Mouse (Mus musculus) MEL (cell line): Measurements from ENCODE around the gene Abhd8. TPM values are rescaled to one million over a fixed set of nuclear protein-coding genes. Genes with fewer than 3 reads are reported as not detected.

ENCODE experiments used
- DNase-seq: peaks from one replicate; pipeline ENCODE4 v3.0.0; 2011; ENCODE audit warnings: low read depth, low spot score
- H3K27ac ChIP-seq: 2 replicates; pipeline ENCODE4 v1.5.1; 2012; ENCODE audit warnings: low read depth, mild to moderate bottlenecking, control low read depth, low read length, moderate library complexity; ENCODE audit not compliant: control insufficient read depth
- H3K27me3 ChIP-seq, 2 experiments: fragments of 150-350 bp in 1 of 2; sonication (generic) in 1 of 2; 2 replicates each; pipeline ENCODE4 v1.6.1; 2012; ENCODE audit warnings: low read length in 2 of 2, mild to moderate bottlenecking in 2 of 2, improper control_type of control experiment in 1 of 2, moderate library complexity in 1 of 2; ENCODE audit not compliant: insufficient read depth in 2 of 2, control insufficient read depth in 1 of 2
- H3K36me3 ChIP-seq, 2 experiments: 2 replicates each; pipeline ENCODE4 v1.6.1; 2012 to 2014; ENCODE audit warnings: low read length in 2 of 2, improper control_type of control experiment in 1 of 2, inconsistent platforms in 1 of 2, mild to moderate bottlenecking in 1 of 2; ENCODE audit not compliant: insufficient read depth in 2 of 2, control insufficient read depth in 1 of 2
- H3K4me1 ChIP-seq, 2 experiments: fragments of 150-350 bp in 1 of 2; sonication (generic) in 1 of 2; 2 replicates each; pipeline ENCODE4 v1.6.1; 2012; ENCODE audit warnings: low read length in 2 of 2, improper control_type of control experiment in 1 of 2, mild to moderate bottlenecking in 1 of 2; ENCODE audit not compliant: insufficient read depth in 2 of 2, control insufficient read depth in 1 of 2
- H3K4me3 ChIP-seq, 2 experiments: fragments of 150-350 bp in 1 of 2; sonication (generic) in 1 of 2; 2 replicates each; pipeline ENCODE4 v1.5.1; 2012; ENCODE audit warnings: low read depth in 2 of 2, low read length in 2 of 2, mild to moderate bottlenecking in 2 of 2, moderate library complexity in 2 of 2, control low read depth in 1 of 2, improper control_type of control experiment in 1 of 2; ENCODE audit not compliant: control insufficient read depth in 1 of 2, insufficient read depth in 1 of 2
- H3K79me2 ChIP-seq: 2 replicates; pipeline ENCODE4 v1.6.1; 2012; ENCODE audit warnings: mild to moderate bottlenecking, low read length, moderate library complexity; ENCODE audit not compliant: control insufficient read depth, poor library complexity, insufficient read depth
- H3K9ac ChIP-seq: 2 replicates; pipeline ENCODE4 v1.6.1; 2012; ENCODE audit warnings: low read depth, mild to moderate bottlenecking, control low read depth, low read length, moderate library complexity; ENCODE audit not compliant: control insufficient read depth, poor library complexity, severe bottlenecking
- H3K9me3 ChIP-seq: fragments of 150-350 bp; sonication (generic); replicated peaks from 2 replicates; pipeline ENCODE4 v1.6.1; 2012; ENCODE audit warnings: mild to moderate bottlenecking, low read length, improper control_type of control experiment, moderate library complexity; ENCODE audit not compliant: insufficient read depth
- BHLHE40 ChIP-seq: IDR thresholded peaks from 2 replicates; pipeline ENCODE4 v1.6.1; 2012; ENCODE audit warnings: low read depth, mild to moderate bottlenecking, inconsistent platforms, low read length, improper control_type of control experiment, borderline replicate concordance
- CHD1 ChIP-seq: IDR thresholded peaks from 2 replicates; pipeline ENCODE4 v1.6.1; 2012; ENCODE audit warnings: low read depth, mild to moderate bottlenecking, inconsistent platforms, low read length, improper control_type of control experiment
- CTCF ChIP-seq, 3 experiments: IDR thresholded peaks in 2 of 3; conservative IDR thresholded peaks in 1 of 3; 2 replicates each; pipeline ENCODE4 v1.5.1; 2011 to 2012; ENCODE audit warnings: low read length in 3 of 3, low read depth in 2 of 3, mild to moderate bottlenecking in 2 of 3, improper control_type of control experiment in 1 of 3, inconsistent platforms in 1 of 3, mixed read lengths in 1 of 3, moderate library complexity in 1 of 3; ENCODE audit not compliant: control insufficient read depth in 1 of 3, insufficient read depth in 1 of 3, poor library complexity in 1 of 3, severe bottlenecking in 1 of 3
- ELF1 ChIP-seq: IDR thresholded peaks from 2 replicates; pipeline ENCODE4 v1.6.1; 2014; ENCODE audit warnings: low read depth, mild to moderate bottlenecking, inconsistent platforms, low read length, improper control_type of control experiment, moderate library complexity
- GATA1 ChIP-seq: IDR thresholded peaks from 2 replicates; pipeline ENCODE4 v1.6.1; 2011; ENCODE audit warnings: low read depth, low read length, improper control_type of control experiment
- HCFC1 ChIP-seq: IDR thresholded peaks from 2 replicates; pipeline ENCODE4 v1.6.1; 2012; ENCODE audit warnings: low read depth, mild to moderate bottlenecking, inconsistent platforms, low read length, improper control_type of control experiment, moderate library complexity
- KAT2A ChIP-seq: conservative IDR thresholded peaks from 2 replicates; pipeline ENCODE4 v1.6.1; 2012; ENCODE audit warnings: low read depth, low read length, improper control_type of control experiment, inconsistent platforms
- MAFK ChIP-seq: IDR thresholded peaks from 2 replicates; pipeline ENCODE4 v1.6.1; 2011; ENCODE audit warnings: low read depth, mild to moderate bottlenecking, low read length, improper control_type of control experiment, borderline replicate concordance
- MAX ChIP-seq: IDR thresholded peaks from 2 replicates; pipeline ENCODE4 v1.6.1; 2011; ENCODE audit warnings: low read length, improper control_type of control experiment
- MXI1 ChIP-seq: IDR thresholded peaks from 2 replicates; pipeline ENCODE4 v1.6.1; 2011; ENCODE audit warnings: mild to moderate bottlenecking, low read depth, low read length, improper control_type of control experiment
- POLR2AphosphoS2 ChIP-seq: IDR thresholded peaks from 2 replicates; pipeline ENCODE4 v1.6.1; 2011; ENCODE audit warnings: low read length, improper control_type of control experiment
- RCOR1 ChIP-seq: IDR thresholded peaks from 2 replicates; pipeline ENCODE4 v1.6.1; 2012; ENCODE audit warnings: low read depth, mild to moderate bottlenecking, inconsistent platforms, low read length, improper control_type of control experiment
- SIN3A ChIP-seq: IDR thresholded peaks from 2 replicates; pipeline ENCODE4 v1.6.1; 2012; ENCODE audit warnings: low read length, improper control_type of control experiment, inconsistent platforms
- SMC3 ChIP-seq: IDR thresholded peaks from 2 replicates; pipeline ENCODE4 v1.6.1; 2011; ENCODE audit warnings: low read depth, low read length, improper control_type of control experiment
- TAL1 ChIP-seq: IDR thresholded peaks from 2 replicates; pipeline ENCODE4 v1.6.1; 2012; ENCODE audit warnings: mild to moderate bottlenecking, inconsistent platforms, low read length, moderate library complexity, mixed read lengths
- TCF12 ChIP-seq: IDR thresholded peaks from 2 replicates; pipeline ENCODE4 v1.6.1; 2014; ENCODE audit warnings: low read depth, mild to moderate bottlenecking, inconsistent platforms, low read length, improper control_type of control experiment, moderate library complexity
- UBTF ChIP-seq: IDR thresholded peaks from 2 replicates; pipeline ENCODE4 v1.6.1; 2012; ENCODE audit warnings: low read depth, mild to moderate bottlenecking, inconsistent platforms, low read length, improper control_type of control experiment, moderate library complexity, borderline replicate concordance; ENCODE audit not compliant: insufficient read depth
- USF1 ChIP-seq: IDR thresholded peaks from 2 replicates; pipeline ENCODE4 v1.6.1; 2014; ENCODE audit warnings: low read depth, mild to moderate bottlenecking, inconsistent platforms, low read length, improper control_type of control experiment, moderate library complexity
- USF2 ChIP-seq, 2 experiments: IDR thresholded peaks; 2 replicates each; pipeline ENCODE4 v1.6.1; 2011 to 2012; ENCODE audit warnings: improper control_type of control experiment in 2 of 2, low read length in 2 of 2, borderline replicate concordance in 1 of 2, inconsistent platforms in 1 of 2, low read depth in 1 of 2, mild to moderate bottlenecking in 1 of 2; ENCODE audit not compliant: insufficient read depth in 1 of 2
- ZMIZ1 ChIP-seq: IDR thresholded peaks from 2 replicates; pipeline ENCODE4 v1.6.1; 2012; ENCODE audit warnings: low read depth, mild to moderate bottlenecking, inconsistent platforms, low read length, improper control_type of control experiment, moderate library complexity
- ZNF384 ChIP-seq: IDR thresholded peaks from 2 replicates; pipeline ENCODE4 v1.6.1; 2012; ENCODE audit warnings: low read depth, mild to moderate bottlenecking, inconsistent platforms, low read length, improper control_type of control experiment
- polyA plus RNA-seq, 2 experiments: library from polyadenylated mRNA; stranded (reverse) in 1 of 2; unstranded in 1 of 2; fragments of >175 nt in 1 of 2; fragments of >200 nt in 1 of 2; gene quantifications; 2 replicates each; pipeline versions ENCODE4 v1.2.1 to v1.2.4; 2012; ENCODE audit warnings: low replicate concordance in 2 of 2, low read depth in 1 of 2; ENCODE audit not compliant: insufficient read length in 2 of 2, insufficient read depth in 1 of 2, missing spikeins in 1 of 2
- total RNA-seq: library from RNA; depleted of rRNA; stranded (reverse); fragments of 300-350 nt; gene quantifications from 2 replicates; pipeline ENCODE4 v1.2.3, GENCODE M21; 2012

Gene Abhd8
- total and polyA plus RNA-seq, 3 experiments: 28.5 to 39.2 TPM; not detected in 1

- H3K4me3 ChIP-seq: no peak overlapping the region
- DNase-seq: no peak
- H3K79me2 ChIP-seq: peaks cover 13% of the 10 kb centered on the region
- H3K9ac ChIP-seq: no peak overlapping the region
- H3K4me1 ChIP-seq: peaks cover 0 to 6% of the 10 kb centered on the region in 2 experiments; a peak in 2 of 4 replicates
- no peaks in the 10 kb centered on the region for H3K9me3 ChIP-seq
- TF ChIP-seq ZMIZ1 (no peak), CTCF (IDR thresholded peaks at IDR 0.05 in 2 of 3, conservative IDR thresholded peaks at IDR 0.05 in 1 of 3; ENCODE audit: control insufficient read depth in 1 of 3, insufficient read depth in 1 of 3, low read depth in 2 of 3, low read length in 3 of 3, poor library complexity in 1 of 3, severe bottlenecking in 1 of 3) (no peak), RCOR1 (no peak), HCFC1 (no peak), SMC3 (no peak), USF2 (IDR thresholded peaks at IDR 0.05; ENCODE audit: borderline replicate concordance in 1 of 2, insufficient read depth in 1 of 2, low read depth in 1 of 2, low read length in 2 of 2) (no peak), TAL1 (no peak), ZNF384 (no peak), USF1 (no peak), MAFK (no peak), TCF12 (no peak), POLR2AphosphoS2 (no peak), CHD1 (no peak), UBTF (no peak), GATA1 (no peak), ELF1 (no peak), MXI1 (no peak)
- TF ChIP-seq, all 39 proteins: peak for 0
- no peaks in the 10 kb centered on the region for H3K27me3 ChIP-seq
- no peak overlapping the region for H3K27ac ChIP-seq
- H3K36me3 ChIP-seq: no peaks in the 10 kb centered on the region
Observed at GRCm38 (mm10) chr8:71484736-71485135, 21.3 kb upstream of the Abhd8 start.

- H3K4me3 ChIP-seq: no peak overlapping the region
- H3K27me3 ChIP-seq: no peaks in the 10 kb centered on the region
- no peak overlapping the region for H3K27ac ChIP-seq
- peaks cover 7% of the 10 kb centered on the region for H3K79me2 ChIP-seq
- TF ChIP-seq SIN3A: peak; percentile 95
- no peak for TF ChIP-seq POLR2AphosphoS2
- no peak for TF ChIP-seq ELF1
- no peak for TF ChIP-seq GATA1
- peak; percentile 49; the same call in 1 of the 2 replicates for TF ChIP-seq MAX
- no peak for TF ChIP-seq BHLHE40
- peak; percentile 41; the same call in 1 of the 2 replicates for TF ChIP-seq HCFC1
- peak; percentile 90 for TF ChIP-seq MXI1
- TF ChIP-seq KAT2A: no peak
- no peak for TF ChIP-seq ZMIZ1
- DNase-seq: peak; percentile 87
- H3K36me3 ChIP-seq: no peaks in the 10 kb centered on the region
- no peak overlapping the region for H3K9ac ChIP-seq
- H3K9me3 ChIP-seq: no peaks in the 10 kb centered on the region
- H3K4me1 ChIP-seq: peaks cover 0 to 6% of the 10 kb centered on the region in 2 experiments; a peak in 2 of 4 replicates
Observed at GRCm38 (mm10) chr8:71483932-71484331, 20.5 kb upstream of the Abhd8 start.
